Mouse (Mus musculus): Measurements from ENCODE around the gene Olfr1352.
"Not testable (repeated sequence)": the region's sequence is repeated elsewhere in the genome, so short reads cannot be mapped to it uniquely, and the experiment has no call there.

DNA sequence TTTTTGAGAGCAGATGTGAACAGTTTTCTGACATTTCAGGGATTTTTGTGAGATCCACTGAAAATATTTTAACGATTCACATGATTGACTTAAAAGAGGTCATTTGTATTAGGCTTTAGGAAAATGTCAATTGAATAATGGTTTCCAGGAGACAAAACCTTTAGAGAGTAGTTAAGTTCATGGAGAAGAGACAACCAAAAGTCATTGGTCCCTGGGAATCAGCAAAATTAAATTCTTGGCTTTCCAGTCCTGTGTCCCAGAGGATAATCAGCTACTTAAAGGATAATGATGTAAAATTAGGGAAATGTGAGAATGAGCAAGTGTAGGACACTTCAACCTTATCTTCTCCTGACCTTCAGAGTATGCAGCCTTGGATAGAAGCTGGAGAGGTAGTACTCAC lies 30.5 kb upstream of the Olfr1352 start, which contains the start of gene Olfr8:
- not testable (repeated sequence) for TF ChIP-seq CTCF (IDR thresholded peaks at IDR 0.05; ENCODE audit: low read depth); EP300 (optimal IDR thresholded peaks at IDR 0.05)

Measured in stomach, postnatal 0 days (tissue).